Comparison of ENCODE assay signal across 21 mouse cellular contexts in genomic region chr2:137096981-137097460, GRCm38 (mm10). TPM values are rescaled to one million over a fixed set of nuclear protein-coding genes. Genes with fewer than 3 reads are reported as not detected.
DNase-seq lines count a peak whose midpoint lies in the region; ATAC-seq lines count a peak whose summit lies in the region.
"Had no signal": no experiment of that assay in that cellular context is flagged by ENCODE, and none has a peak within 500 bp of the region (broad histone marks: within the 10 kb centered on the region; RNA-seq: fewer than 3 reads in every experiment).

No protein-coding gene starts in this region.

- no peaks in the 10 kb centered on the region for H3K9me3 ChIP-seq in forebrain, embryonic 10.5 days
- no peaks in the 10 kb centered on the region for H3K9me3 ChIP-seq in forebrain, embryonic 16.5 days (ENCODE audit: control insufficient read depth, low read length)
- no peaks in the 10 kb centered on the region for H3K9me3 ChIP-seq in kidney, embryonic 15.5 days (replicated peaks)
- no peaks in the 10 kb centered on the region for H3K9me3 ChIP-seq in neural tube, embryonic 13.5 days
- H3K9me3 ChIP-seq: hindbrain, embryonic 13.5 days had no signal

- no peak for ATAC-seq in forebrain, embryonic 16.5 days
- ATAC-seq in kidney, embryonic 15.5 days (replicated peaks; ENCODE audit: low FRiP score): peak; percentile 38
- no peak for ATAC-seq in neural tube, embryonic 13.5 days (ENCODE audit: low read depth)
- no peak for ATAC-seq in frontal cortex, adult (ENCODE audit: low TSS enrichment)
- ATAC-seq: CD4-positive, CD25-positive, alpha-beta regulatory T cell, adult 4 months; midbrain, embryonic 16.5 days had no signal

- DNase-seq in forebrain, embryonic 10.5 days (ENCODE audit: extremely low spot score, low spot score): no peak
- DNase-seq in kidney, adult 8-10 months: no peak
- DNase-seq in neural tube, embryonic 10.5 days (ENCODE audit: extremely low spot score, low spot score): no peak
- DNase-seq in layer of hippocampus, postnatal 14 days (ENCODE audit: low spot score in 2 of 2): no peak
- DNase-seq: adrenal gland, postnatal 25 days; cerebellum, adult 11 months; cerebellum, postnatal 10 days; gastrocnemius, postnatal 10 days; heart, adult 2 months; layer of hippocampus, adult 9-11 months; right cerebral cortex, postnatal 4 days; thymus, postnatal 36 days had no signal

- peaks cover 98% of the 10 kb centered on the region for H3K4me1 ChIP-seq in forebrain, embryonic 10.5 days
- peaks cover 17% of the 10 kb centered on the region for H3K4me1 ChIP-seq in forebrain, embryonic 16.5 days (replicated peaks; ENCODE audit: control insufficient read depth, insufficient read depth, low read length)
- peaks cover 66% of the 10 kb centered on the region for H3K4me1 ChIP-seq in kidney, embryonic 15.5 days
- H3K4me1 ChIP-seq in neural tube, embryonic 13.5 days (replicated peaks): peaks cover 98% of the 10 kb centered on the region

- no peak overlapping the region for H3K9ac ChIP-seq in forebrain, embryonic 16.5 days (replicated peaks; ENCODE audit: low read depth, low read length)
- no peak overlapping the region for H3K9ac ChIP-seq in kidney, embryonic 15.5 days
- no peak overlapping the region for H3K9ac ChIP-seq in neural tube, embryonic 13.5 days
- H3K9ac ChIP-seq: hindbrain, embryonic 13.5 days; liver, embryonic 14.5 days had no signal

- no peak overlapping the region for H3K4me3 ChIP-seq in forebrain, embryonic 10.5 days
- no peak overlapping the region for H3K4me3 ChIP-seq in forebrain, embryonic 16.5 days (replicated peaks; ENCODE audit: low read length)
- H3K4me3 ChIP-seq in kidney, embryonic 15.5 days (replicated peaks): no peak overlapping the region
- H3K4me3 ChIP-seq in neural tube, embryonic 13.5 days: no peak overlapping the region
- H3K4me3 ChIP-seq: heart, adult 2 months; hindbrain, embryonic 13.5 days had no signal

- no peak overlapping the region for H3K4me2 ChIP-seq in forebrain, embryonic 16.5 days (ENCODE audit: low read length)
- 0 out of 2 replicates have a peak overlapping the region, but pooled peaks have one; percentile 3 for H3K4me2 ChIP-seq in kidney, embryonic 15.5 days
- H3K4me2 ChIP-seq in neural tube, embryonic 13.5 days: no peak overlapping the region
- H3K4me2 ChIP-seq: hindbrain, embryonic 13.5 days had no signal

- 3% methylated on average over 5 of the region's 5 CpGs for WGBS in forebrain, embryonic 10.5 days
- WGBS in forebrain, embryonic 16.5 days: 6% methylated on average over 5 of the region's 5 CpGs
- 16% methylated on average over 5 of the region's 5 CpGs for WGBS in kidney, embryonic 15.5 days
- 7% methylated on average over 3 of the region's 5 CpGs for WGBS in neural tube, embryonic 13.5 days

- peaks cover 13% of the 10 kb centered on the region; the same call in 1 of the 2 replicates for H3K27me3 ChIP-seq in forebrain, embryonic 10.5 days (ENCODE audit: poor library complexity, severe bottlenecking)
- no peaks in the 10 kb centered on the region for H3K27me3 ChIP-seq in forebrain, embryonic 16.5 days (replicated peaks; ENCODE audit: control insufficient read depth, insufficient read depth, low read length)
- H3K27me3 ChIP-seq in kidney, embryonic 15.5 days: no peaks in the 10 kb centered on the region
- no peaks in the 10 kb centered on the region for H3K27me3 ChIP-seq in neural tube, embryonic 13.5 days

- H3K27ac ChIP-seq in forebrain, embryonic 10.5 days: peak overlapping the region; percentile 81
- H3K27ac ChIP-seq in forebrain, embryonic 16.5 days (ENCODE audit: low read length): no peak overlapping the region
- peak overlapping the region; percentile 64 for H3K27ac ChIP-seq in kidney, embryonic 15.5 days
- peak overlapping the region; percentile 49; the same call in 1 of the 2 replicates for H3K27ac ChIP-seq in neural tube, embryonic 13.5 days (replicated peaks)
- H3K27ac ChIP-seq: liver, embryonic 14.5 days had no signal

- H3K36me3 ChIP-seq in forebrain, embryonic 10.5 days (replicated peaks): peaks cover 82% of the 10 kb centered on the region
- H3K36me3 ChIP-seq in forebrain, embryonic 16.5 days (ENCODE audit: control insufficient read depth, insufficient read depth): no peaks in the 10 kb centered on the region
- peaks cover 71% of the 10 kb centered on the region for H3K36me3 ChIP-seq in kidney, embryonic 15.5 days
- H3K36me3 ChIP-seq in neural tube, embryonic 13.5 days: peaks cover 15% of the 10 kb centered on the region

RNA-seq across cellular contexts. Expression of gene Jag1, which starts 19.4 kb away (rescaled TPM):
- polyA plus RNA-seq in forebrain, embryonic 10.5 days (2016; fragmentation: Nextera tagmentation; extraction: Ambion mirVana): 18.9 and 20.4 TPM in 2 replicates
- 8.9 and 12.4 TPM in 2 replicates for polyA plus RNA-seq in forebrain, embryonic 16.5 days (2015; fragmentation: Nextera tagmentation; extraction: Ambion mirVana)
- 52.2 and 54.6 TPM in 2 replicates for polyA plus RNA-seq in kidney, embryonic 15.5 days (2015; fragmentation: Nextera tagmentation; extraction: Ambion mirVana)
- 17.8 and 18.8 TPM in 2 replicates for polyA plus RNA-seq in neural tube, embryonic 13.5 days (2015; fragmentation: Nextera tagmentation; extraction: Ambion mirVana)
- 1 to 10 TPM; 9.2 to 9.7 TPM for total RNA-seq in layer of hippocampus, postnatal 14 days (2021)
- total RNA-seq: MEL had no signal
